Mouse (Mus musculus): ENCODE measurements at regions not wholly inside any gene's neighbourhood (a gene's known extent, or its start where the extent isn't known, plus 50 kb on each side); places are given as distances from the start of the nearest gene placed in this dataset.

DNA sequence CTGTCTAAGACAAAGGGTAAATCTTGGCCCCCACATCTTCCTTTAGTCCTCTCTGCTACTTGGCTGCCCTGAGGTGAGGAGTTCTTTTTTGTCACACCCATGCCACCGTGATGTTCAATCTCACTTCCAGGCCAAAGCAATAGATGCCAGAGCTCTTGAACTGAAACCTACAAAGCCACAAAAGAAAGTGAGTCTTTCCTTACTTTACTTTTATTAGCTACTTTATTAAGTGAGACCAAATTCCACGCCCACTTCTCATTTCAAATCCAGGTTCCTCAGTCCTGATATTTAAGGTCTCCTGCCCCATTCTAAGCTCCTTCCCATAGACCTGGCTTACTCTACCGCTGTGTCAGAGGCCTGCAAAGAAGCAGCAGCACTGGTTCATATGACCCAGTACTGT, 102.5 kb upstream of the Cpsf6 start:
- TF ChIP-seq POLR2A (IDR thresholded peaks at IDR 0.05; ENCODE audit: borderline replicate concordance, extremely low read depth, low read depth, low read length), result no peak
- no peak for TF ChIP-seq CTCF (IDR thresholded peaks at IDR 0.05; ENCODE audit: insufficient read depth, low read length)
